Mouse (Mus musculus): ENCODE results near the gene Mcidas. TPM values are rescaled to one million over a fixed set of nuclear protein-coding genes. Genes with fewer than 3 reads are reported as not detected.
A peak's percentile ranks its signal among the peaks of the same experiment; 100 is the strongest.
"Not testable (repeated sequence)": the region's sequence is repeated elsewhere in the genome, so short reads cannot be mapped to it uniquely, and the experiment has no call there.

Mcidas gene
- total and polyA plus RNA-seq, 2 experiments from 2014 or later: 0.77 to 0.81 TPM

GRCm38 (mm10) chr13:112998427-112999201 is 5.0 kb downstream of the Mcidas start:
- H3K27ac ChIP-seq (ENCODE audit: low read depth, low read length): 0 out of 2 replicates have a peak overlapping the region, but pooled peaks have one; percentile 32
- peaks cover under 1% of the 10 kb centered on the region; the same call in 1 of the 2 replicates for H3K4me1 ChIP-seq (ENCODE audit: insufficient read depth, low read length)
- no peaks in the 10 kb centered on the region for H3K36me3 ChIP-seq (ENCODE audit: insufficient read depth, low read length)
- H3K9ac ChIP-seq (replicated peaks; ENCODE audit: low read length, poor library complexity, severe bottlenecking): peak overlapping the region; percentile 51
- DNase-seq (ENCODE audit: low spot score) (peak; percentile 40), ATAC-seq (ENCODE audit: low FRiP score) (peak; percentile 55; the same call in 1 of the 2 replicates)
- peaks cover 53% of the 10 kb centered on the region for H3K27me3 ChIP-seq (ENCODE audit: insufficient read depth, low read length)
- peak overlapping the region; percentile 44 for H3K4me3 ChIP-seq (ENCODE audit: low read depth, low read length)
- TF ChIP-seq CTCF (IDR thresholded peaks at IDR 0.05): no peak
- under 1% methylated on average over 46 of the region's 46 CpGs for WGBS
- H3K9me3 ChIP-seq (ENCODE audit: low read length): no peaks in the 10 kb centered on the region
- peak overlapping the region; percentile 94 for H3K4me2 ChIP-seq (ENCODE audit: low read depth, low read length, poor library complexity, severe bottlenecking)

GRCm38 (mm10) chr13:113000090-113000489 is 6.4 kb downstream of the Mcidas start:
- Histone ChIP-seq H3K9me3 (ENCODE audit: low read length) (no peaks in the 10 kb centered on the region), H3K27ac (ENCODE audit: low read depth, low read length) (no peak overlapping the region), H3K27me3 (ENCODE audit: insufficient read depth, low read length) (peaks cover 38% of the 10 kb centered on the region), H3K4me1 (ENCODE audit: insufficient read depth, low read length) (no peaks in the 10 kb centered on the region), H3K4me3 (ENCODE audit: low read depth, low read length) (no peak overlapping the region), H3K4me2 (ENCODE audit: low read depth, low read length, poor library complexity, severe bottlenecking) (no peak overlapping the region), H3K36me3 (ENCODE audit: insufficient read depth, low read length) (no peaks in the 10 kb centered on the region), H3K9ac (replicated peaks; ENCODE audit: low read length, poor library complexity, severe bottlenecking) (no peak overlapping the region)
- no peak for TF ChIP-seq CTCF (IDR thresholded peaks at IDR 0.05)
- 80% methylated on average over 3 of the region's 3 CpGs for WGBS
- DNase-seq (ENCODE audit: low spot score) (no peak), ATAC-seq (ENCODE audit: low FRiP score) (no peak)

GRCm38 (mm10) chr13:113000576-113001318 is 7.1 kb downstream of the Mcidas start:
- WGBS: 77% methylated on average over 9 of the region's 9 CpGs
- TF ChIP-seq CTCF (IDR thresholded peaks at IDR 0.05): no peak
- H3K27ac ChIP-seq (ENCODE audit: low read depth, low read length): no peak overlapping the region
- no peak overlapping the region for H3K9ac ChIP-seq (replicated peaks; ENCODE audit: low read length, poor library complexity, severe bottlenecking)
- no peak overlapping the region for H3K4me2 ChIP-seq (ENCODE audit: low read depth, low read length, poor library complexity, severe bottlenecking)
- no peak overlapping the region for H3K4me3 ChIP-seq (ENCODE audit: low read depth, low read length)
- peaks cover 33% of the 10 kb centered on the region for H3K27me3 ChIP-seq (ENCODE audit: insufficient read depth, low read length)
- ATAC-seq (ENCODE audit: low FRiP score): no peak
- H3K36me3 ChIP-seq (ENCODE audit: insufficient read depth, low read length): no peaks in the 10 kb centered on the region
- H3K9me3 ChIP-seq (ENCODE audit: low read length): no peaks in the 10 kb centered on the region
- DNase-seq (ENCODE audit: low spot score): no peak
- no peaks in the 10 kb centered on the region for H3K4me1 ChIP-seq (ENCODE audit: insufficient read depth, low read length)

- H3K9me3 ChIP-seq (ENCODE audit: low read length): no peaks in the 10 kb centered on the region
Measured at GRCm38 (mm10) chr13:113012683-113013082, 19.0 kb downstream of the Mcidas start.

GRCm38 (mm10) chr13:113013174-113013953 is 19.7 kb downstream of the Mcidas start:
- DNase-seq (ENCODE audit: low spot score); H3K9ac ChIP-seq (replicated peaks; ENCODE audit: low read length, poor library complexity, severe bottlenecking); H3K27ac ChIP-seq (ENCODE audit: low read depth, low read length); H3K27me3 ChIP-seq (ENCODE audit: insufficient read depth, low read length); H3K9me3 ChIP-seq (ENCODE audit: low read length); H3K36me3 ChIP-seq (ENCODE audit: insufficient read depth, low read length); H3K4me1 ChIP-seq (ENCODE audit: insufficient read depth, low read length); ATAC-seq (ENCODE audit: low FRiP score); H3K4me3 ChIP-seq (ENCODE audit: low read depth, low read length): not testable (repeated sequence)
- H3K4me2 ChIP-seq (ENCODE audit: low read depth, low read length, poor library complexity, severe bottlenecking): peak overlapping the region; percentile 12; the same call in 1 of the 2 replicates
- WGBS: 55% methylated on average over 18 of the region's 20 CpGs

More at GRCm38 (mm10) chr13:113012683-113013082, 19.0 kb downstream of the Mcidas start:
- H3K9ac ChIP-seq (replicated peaks; ENCODE audit: low read length, poor library complexity, severe bottlenecking): no peak overlapping the region
- DNase-seq (ENCODE audit: low spot score) (no peak), ATAC-seq (ENCODE audit: low FRiP score) (no peak)
- no peak overlapping the region for H3K4me3 ChIP-seq (ENCODE audit: low read depth, low read length)
- WGBS: 73% methylated on average over 6 of the region's 6 CpGs
- H3K27me3 ChIP-seq (ENCODE audit: insufficient read depth, low read length): no peaks in the 10 kb centered on the region
- H3K36me3 ChIP-seq (ENCODE audit: insufficient read depth, low read length): no peaks in the 10 kb centered on the region
- TF ChIP-seq CTCF (IDR thresholded peaks at IDR 0.05): no peak
- H3K27ac ChIP-seq (ENCODE audit: low read depth, low read length): no peak overlapping the region
- H3K4me2 ChIP-seq (ENCODE audit: low read depth, low read length, poor library complexity, severe bottlenecking): 0 out of 2 replicates have a peak overlapping the region, but pooled peaks have one; percentile 12
- H3K4me1 ChIP-seq (ENCODE audit: insufficient read depth, low read length): no peaks in the 10 kb centered on the region

All from midbrain, postnatal 0 days (tissue).